Mouse (Mus musculus) stomach, adult 2 months (tissue): ENCODE measurements around the gene Pth. TPM values are rescaled to one million over a fixed set of nuclear protein-coding genes. Genes with fewer than 3 reads are reported as not detected.

Source experiments
- polyA plus RNA-seq: library from polyadenylated mRNA; depleted of rRNA; stranded (reverse); fragments of >200 nt; gene quantifications from 2 replicates; pipeline ENCODE4 v1.2.3, GENCODE M21; 2012; rRNA removed

Gene Pth
- not detected in 2 replicates for polyA plus RNA-seq

GRCm38 (mm10) chr7:113388470-113388869, at the start of gene Pth:
TSS of gene Pth (minus strand) at chr7:113388570.

GRCm38 (mm10) chr7:113368746-113369619, 19.4 kb downstream of the Pth start, which contains the start of gene Btbd10:
TSS of gene Btbd10 (minus strand) at chr7:113369392.

Other genes with a start within 250 kb of the Pth start
- 2.1 and 4.5 TPM in 2 replicates for gene Arntl, start 181.1 kb downstream of the Pth start, polyA plus RNA-seq
- 7.8 and 11.5 TPM in 2 replicates for gene Btbd10, start 19.2 kb downstream of the Pth start, polyA plus RNA-seq
- 1.6 and 4.0 TPM in 2 replicates for gene Far1, start 125.3 kb upstream of the Pth start, polyA plus RNA-seq